Mouse (Mus musculus): ENCODE data around the gene Ntpcr. TPM values are rescaled to one million over a fixed set of nuclear protein-coding genes. Genes with fewer than 3 reads are reported as not detected.

The Ntpcr gene
- polyA plus RNA-seq, 2 experiments: 12.6 to 13.9 TPM

GRCm38 (mm10) chr8:125776800-125777199 is 47.0 kb downstream of the Ntpcr start:
- H3K4me2 ChIP-seq (ENCODE audit: low read depth): no peak overlapping the region
- no peaks in the 10 kb centered on the region for H3K27me3 ChIP-seq (ENCODE audit: control insufficient read depth, insufficient read depth, low read length)
- H3K27ac ChIP-seq: no peak overlapping the region
- H3K9me3 ChIP-seq (ENCODE audit: control insufficient read depth, low read length): no peaks in the 10 kb centered on the region
- no peak for TF ChIP-seq EP300 (IDR thresholded peaks at IDR 0.05; ENCODE audit: low read depth)
- no peak for TF ChIP-seq CTCF (IDR thresholded peaks at IDR 0.05; ENCODE audit: low read depth)
- no peak overlapping the region for H3K9ac ChIP-seq (replicated peaks)
- H3K36me3 ChIP-seq (replicated peaks; ENCODE audit: control insufficient read depth, insufficient read depth, low read depth): no peaks in the 10 kb centered on the region
- WGBS (ENCODE audit: insufficient replicate concordance): 41% methylated on average over 6 of the region's 6 CpGs
- peak; percentile 29; the same call in 1 of the 2 replicates for ATAC-seq (ENCODE audit: insufficient read depth)
- DNase-seq (ENCODE audit: low read depth in 3 of 3, low spot score in 3 of 3): no peak
- H3K4me3 ChIP-seq (ENCODE audit: insufficient read depth in 1 of 2, low read depth in 2 of 2, low read length in 2 of 2): no peak overlapping the region
- peaks cover 0 to 22% of the 10 kb centered on the region in 2 experiments; a peak in 3 of 4 replicates for H3K4me1 ChIP-seq (replicated peaks; ENCODE audit: control insufficient read depth in 2 of 2, insufficient read depth in 2 of 2, low read length in 1 of 2)

GRCm38 (mm10) chr8:125777478-125778164 is 47.9 kb downstream of the Ntpcr start:
- WGBS (ENCODE audit: insufficient replicate concordance): 35% methylated on average over 12 of the region's 12 CpGs
- peaks cover 0 to 19% of the 10 kb centered on the region in 2 experiments; a peak in 3 of 4 replicates for H3K4me1 ChIP-seq (replicated peaks; ENCODE audit: control insufficient read depth in 2 of 2, insufficient read depth in 2 of 2, low read length in 1 of 2)
- H3K9ac ChIP-seq (replicated peaks): no peak overlapping the region
- H3K27me3 ChIP-seq (ENCODE audit: control insufficient read depth, insufficient read depth, low read length): no peaks in the 10 kb centered on the region
- no peak overlapping the region for H3K4me3 ChIP-seq (ENCODE audit: insufficient read depth in 1 of 2, low read depth in 2 of 2, low read length in 2 of 2)
- ATAC-seq (ENCODE audit: insufficient read depth) (no peak), DNase-seq (ENCODE audit: low read depth in 3 of 3, low spot score in 3 of 3) (no peak)
- no peak overlapping the region for H3K4me2 ChIP-seq (ENCODE audit: low read depth)
- no peaks in the 10 kb centered on the region for H3K36me3 ChIP-seq (replicated peaks; ENCODE audit: control insufficient read depth, insufficient read depth, low read depth)
- TF ChIP-seq EP300 (IDR thresholded peaks at IDR 0.05; ENCODE audit: low read depth): no peak
- no peak for TF ChIP-seq CTCF (IDR thresholded peaks at IDR 0.05; ENCODE audit: low read depth)
- H3K27ac ChIP-seq: no peak overlapping the region
- H3K9me3 ChIP-seq (ENCODE audit: control insufficient read depth, low read length): no peaks in the 10 kb centered on the region

GRCm38 (mm10) chr8:125778919-125779318 is 49.2 kb downstream of the Ntpcr start:
- Histone ChIP-seq H3K4me2 (ENCODE audit: low read depth) (no peak overlapping the region), H3K9me3 (ENCODE audit: control insufficient read depth, low read length) (no peaks in the 10 kb centered on the region), H3K9ac (replicated peaks) (no peak overlapping the region), H3K36me3 (replicated peaks; ENCODE audit: control insufficient read depth, insufficient read depth, low read depth) (no peaks in the 10 kb centered on the region), H3K27ac (no peak overlapping the region), H3K27me3 (ENCODE audit: control insufficient read depth, insufficient read depth, low read length) (no peaks in the 10 kb centered on the region), H3K4me3 (ENCODE audit: insufficient read depth in 1 of 2, low read depth in 2 of 2, low read length in 2 of 2) (no peak overlapping the region), H3K4me1 (replicated peaks; ENCODE audit: control insufficient read depth in 2 of 2, insufficient read depth in 2 of 2, low read length in 1 of 2) (peaks cover 0 to 17% of the 10 kb centered on the region in 2 experiments; a peak in 3 of 4 replicates)
- TF ChIP-seq EP300 (IDR thresholded peaks at IDR 0.05; ENCODE audit: low read depth) (no peak), CTCF (IDR thresholded peaks at IDR 0.05; ENCODE audit: low read depth) (no peak)
- no peak for DNase-seq (ENCODE audit: low read depth in 3 of 3, low spot score in 3 of 3)
- no peak for ATAC-seq (ENCODE audit: insufficient read depth)
- WGBS (ENCODE audit: insufficient replicate concordance): 73% methylated on average over 5 of the region's 5 CpGs

GRCm38 (mm10) chr8:125779656-125780055 is 49.9 kb downstream of the Ntpcr start:
- no peak for ATAC-seq (ENCODE audit: insufficient read depth)

GRCm38 (mm10) chr8:125782161-125782560 is 52.4 kb downstream of the Ntpcr start:
- H3K4me3 ChIP-seq (ENCODE audit: insufficient read depth in 1 of 2, low read depth in 2 of 2, low read length in 2 of 2): no peak overlapping the region
- peaks cover 0 to 18% of the 10 kb centered on the region in 2 experiments; a peak in 3 of 4 replicates for H3K4me1 ChIP-seq (replicated peaks; ENCODE audit: control insufficient read depth in 2 of 2, insufficient read depth in 2 of 2, low read length in 1 of 2)
- DNase-seq (ENCODE audit: low read depth in 3 of 3, low spot score in 3 of 3) (no peak), ATAC-seq (ENCODE audit: insufficient read depth) (no peak)
- no peaks in the 10 kb centered on the region for H3K9me3 ChIP-seq (ENCODE audit: control insufficient read depth, low read length)
- 50% methylated on average over 3 of the region's 3 CpGs for WGBS (ENCODE audit: insufficient replicate concordance)
- TF ChIP-seq EP300 (IDR thresholded peaks at IDR 0.05; ENCODE audit: low read depth) (no peak), CTCF (IDR thresholded peaks at IDR 0.05; ENCODE audit: low read depth) (no peak)
- H3K9ac ChIP-seq (replicated peaks): no peak overlapping the region
- no peaks in the 10 kb centered on the region for H3K27me3 ChIP-seq (ENCODE audit: control insufficient read depth, insufficient read depth, low read length)
- H3K4me2 ChIP-seq (ENCODE audit: low read depth): no peak overlapping the region
- H3K36me3 ChIP-seq (replicated peaks; ENCODE audit: control insufficient read depth, insufficient read depth, low read depth): no peaks in the 10 kb centered on the region
- H3K27ac ChIP-seq: no peak overlapping the region

More at GRCm38 (mm10) chr8:125779656-125780055, 49.9 kb downstream of the Ntpcr start:
- Histone ChIP-seq H3K27me3 (ENCODE audit: control insufficient read depth, insufficient read depth, low read length) (no peaks in the 10 kb centered on the region), H3K4me1 (replicated peaks; ENCODE audit: control insufficient read depth in 2 of 2, insufficient read depth in 2 of 2, low read length in 1 of 2) (peaks cover 0 to 17% of the 10 kb centered on the region in 2 experiments; a peak in 3 of 4 replicates), H3K9me3 (ENCODE audit: control insufficient read depth, low read length) (no peaks in the 10 kb centered on the region), H3K4me3 (ENCODE audit: insufficient read depth in 1 of 2, low read depth in 2 of 2, low read length in 2 of 2) (no peak overlapping the region), H3K9ac (replicated peaks) (no peak overlapping the region), H3K36me3 (replicated peaks; ENCODE audit: control insufficient read depth, insufficient read depth, low read depth) (no peaks in the 10 kb centered on the region), H3K4me2 (ENCODE audit: low read depth) (no peak overlapping the region), H3K27ac (no peak overlapping the region)
- no peak for TF ChIP-seq CTCF (IDR thresholded peaks at IDR 0.05; ENCODE audit: low read depth)
- no peak for TF ChIP-seq EP300 (IDR thresholded peaks at IDR 0.05; ENCODE audit: low read depth)
- WGBS (ENCODE audit: insufficient replicate concordance): 40% methylated on average over 8 of the region's 8 CpGs
- no peak for DNase-seq (ENCODE audit: low read depth in 3 of 3, low spot score in 3 of 3)
